Mouse (Mus musculus) embryonic facial prominence, embryonic 11.5 days (tissue): ENCODE results near the gene Gm34653. TPM values are rescaled to one million over a fixed set of nuclear protein-coding genes. Genes with fewer than 3 reads are reported as not detected.
A peak's percentile ranks its signal among the peaks of the same experiment; 100 is the strongest.
"Not testable (repeated sequence)": the region's sequence is repeated elsewhere in the genome, so short reads cannot be mapped to it uniquely, and the experiment has no call there.

Experiments
- ATAC-seq: fragments of 200-750 bp; cut with Nextera tagmentation; replicated peaks from 2 replicates; pipeline ENCODE4 v1.8.0; 2017; ENCODE audit warnings: low read depth; ENCODE audit not compliant: insufficient number of reproducible peaks, low FRiP score, low TSS enrichment
- DNase-seq: peaks from one replicate; pipeline ENCODE4 v3.0.0-alpha.2; 2015; ENCODE audit warnings: low spot score
- H3K27ac ChIP-seq: fragments of 300-500 bp; sonication (generic); replicated peaks from 2 replicates; pipeline ENCODE4 v1.5.1; 2014; ENCODE audit warnings: mild to moderate bottlenecking, low read depth, low read length, control low read depth
- H3K27me3 ChIP-seq: fragments of 300-500 bp; sonication (generic); 2 replicates; pipeline ENCODE4 v1.6.1; 2014; ENCODE audit warnings: mild to moderate bottlenecking, low read length, moderate library complexity, mixed read lengths; ENCODE audit not compliant: control insufficient read depth, insufficient read depth
- H3K36me3 ChIP-seq: fragments of 300-500 bp; sonication (generic); replicated peaks from 2 replicates; pipeline ENCODE4 v1.6.1; 2014; ENCODE audit warnings: low read depth, mild to moderate bottlenecking, low read length, moderate library complexity, mixed read lengths; ENCODE audit not compliant: control insufficient read depth, insufficient read depth
- H3K4me1 ChIP-seq: fragments of 300-500 bp; sonication (generic); 2 replicates; pipeline ENCODE4 v1.6.1; 2014; ENCODE audit warnings: low read length, mixed read lengths; ENCODE audit not compliant: control insufficient read depth, insufficient read depth
- H3K4me2 ChIP-seq: fragments of 300-500 bp; sonication (generic); 2 replicates; pipeline ENCODE4 v1.6.1; 2014; ENCODE audit warnings: low read depth, mild to moderate bottlenecking, control low read depth, low read length, moderate library complexity
- H3K4me3 ChIP-seq: fragments of 300-500 bp; sonication (generic); 2 replicates; pipeline ENCODE4 v1.5.1; 2014; ENCODE audit warnings: low read depth, low read length, control low read depth
- H3K9ac ChIP-seq: fragments of 300-500 bp; sonication (generic); replicated peaks from 2 replicates; pipeline ENCODE4 v1.6.1; 2014; ENCODE audit warnings: mild to moderate bottlenecking, control low read depth, low read length
- H3K9me3 ChIP-seq: fragments of 300-500 bp; sonication (generic); replicated peaks from 2 replicates; pipeline ENCODE4 v1.6.1; 2016; ENCODE audit warnings: mild to moderate bottlenecking, low read length, inconsistent platforms, mixed read lengths; ENCODE audit not compliant: control insufficient read depth
- WGBS: fragments of 180-500 bp; shearing (Covaris S2); extraction: QIAGEN DNeasy Blood & Tissue Kit; methylation state at CpG from one replicate; pipeline ENCODE4 v1.1.7; 2014; 5-methylcytosine and 5-hydroxymethylcytosine counted together
- polyA plus RNA-seq: library from polyadenylated mRNA; unstranded; fragments of >200 nt; fragmentation: Nextera tagmentation; extraction: Ambion mirVana; gene quantifications from 2 replicates; pipeline ENCODE4 v1.2.1, GENCODE M21; 2014

Gene Gm34653
- polyA plus RNA-seq, 1 experiment from 2014 or later: not detected

GRCm38 (mm10) chr2:34799357-34800256, 33.2 kb upstream of the Gm34653 start, which contains the start of gene Rabepk:
Rabepk (minus strand) TSS chr2:34799912.
- Histone ChIP-seq H3K27me3 (no peaks in the 10 kb centered on the region), H3K4me1 (no peaks in the 10 kb centered on the region), H3K9me3 (no peaks in the 10 kb centered on the region), H3K4me3 (peak within 1 kb of the TSS; percentile 66), H3K36me3 (no peaks in the 10 kb centered on the region), H3K27ac (peak within 1 kb of the TSS; percentile 20; the same call in 1 of the 2 replicates), H3K9ac (peak within 1 kb of the TSS; percentile 67), H3K4me2 (peak within 1 kb of the TSS; percentile 67)
- WGBS: 5% methylated on average over 44 of the region's 44 CpGs
- DNase-seq: peak; percentile 89
- peak; percentile 61 for ATAC-seq

- Histone ChIP-seq H3K4me1 (no peaks in the 10 kb centered on the region), H3K9ac (no peak overlapping the region), H3K36me3 (no peaks in the 10 kb centered on the region), H3K4me3 (no peak overlapping the region), H3K27me3 (no peaks in the 10 kb centered on the region), H3K4me2 (no peak overlapping the region), H3K9me3 (no peaks in the 10 kb centered on the region), H3K27ac (no peak overlapping the region)
- DNase-seq: no peak
- 82% methylated on average over 7 of the region's 7 CpGs for WGBS
- ATAC-seq: no peak
Observed at GRCm38 (mm10) chr2:34800371-34800770, 32.4 kb upstream of the Gm34653 start.

GRCm38 (mm10) chr2:34801516-34802482, 31.0 kb upstream of the Gm34653 start:
- Histone ChIP-seq H3K27me3 (no peaks in the 10 kb centered on the region), H3K4me2 (peak overlapping the region; percentile 30; the same call in 1 of the 2 replicates), H3K9me3 (no peaks in the 10 kb centered on the region), H3K4me3 (peak overlapping the region; percentile 58), H3K27ac (peak overlapping the region; percentile 65), H3K36me3 (no peaks in the 10 kb centered on the region), H3K4me1 (no peaks in the 10 kb centered on the region), H3K9ac (peak overlapping the region; percentile 76)
- DNase-seq: peak; percentile 100
- WGBS: 5% methylated on average over 39 of the region's 39 CpGs
- ATAC-seq: peak; percentile 95

GRCm38 (mm10) chr2:34802565-34803245, 30.1 kb upstream of the Gm34653 start:
- Histone ChIP-seq H3K4me2 (peak overlapping the region; percentile 53), H3K9ac (peak overlapping the region; percentile 76), H3K4me3 (peak overlapping the region; percentile 58), H3K27ac (peak overlapping the region; percentile 65)
- not testable (repeated sequence) for H3K4me1 ChIP-seq, H3K27me3 ChIP-seq, H3K36me3 ChIP-seq, H3K9me3 ChIP-seq
- ATAC-seq (peak; percentile 50), DNase-seq (peak; percentile 22)
- under 1% methylated on average over 21 of the region's 32 CpGs for WGBS

- peak overlapping the region; percentile 7; the same call in 1 of the 2 replicates for H3K4me2 ChIP-seq
- H3K4me3 ChIP-seq: 0 out of 2 replicates have a peak overlapping the region, but pooled peaks have one; percentile 10
- no peak overlapping the region for H3K9ac ChIP-seq
- H3K9me3 ChIP-seq: no peaks in the 10 kb centered on the region
- H3K36me3 ChIP-seq: no peaks in the 10 kb centered on the region
- no peaks in the 10 kb centered on the region for H3K27me3 ChIP-seq
- 74% methylated on average over 3 of the region's 3 CpGs for WGBS
- ATAC-seq (no peak), DNase-seq (no peak)
- no peak overlapping the region for H3K27ac ChIP-seq
- no peaks in the 10 kb centered on the region for H3K4me1 ChIP-seq
Observed at GRCm38 (mm10) chr2:34803746-34804145, 29.1 kb upstream of the Gm34653 start.

GRCm38 (mm10) chr2:34804172-34804571, 28.6 kb upstream of the Gm34653 start:
- H3K36me3 ChIP-seq: no peaks in the 10 kb centered on the region
- H3K4me1 ChIP-seq: no peaks in the 10 kb centered on the region

GRCm38 (mm10) chr2:34804815-34805214, 28.0 kb upstream of the Gm34653 start:
- no peak overlapping the region for H3K27ac ChIP-seq
- DNase-seq: no peak
- no peak for ATAC-seq
- H3K9me3 ChIP-seq: no peaks in the 10 kb centered on the region
- no peak overlapping the region for H3K4me3 ChIP-seq
- no peaks in the 10 kb centered on the region for H3K27me3 ChIP-seq
- H3K4me2 ChIP-seq: no peak overlapping the region
- H3K4me1 ChIP-seq: no peaks in the 10 kb centered on the region
- H3K36me3 ChIP-seq: no peaks in the 10 kb centered on the region
- 92% methylated on average over 1 of the region's 1 CpGs for WGBS
- no peak overlapping the region for H3K9ac ChIP-seq

More at GRCm38 (mm10) chr2:34804172-34804571, 28.6 kb upstream of the Gm34653 start:
- Histone ChIP-seq H3K27ac (no peak overlapping the region), H3K27me3 (no peaks in the 10 kb centered on the region), H3K9ac (no peak overlapping the region), H3K4me2 (no peak overlapping the region), H3K9me3 (no peaks in the 10 kb centered on the region), H3K4me3 (no peak overlapping the region)
- ATAC-seq (no peak), DNase-seq (no peak)
- 93% methylated on average over 2 of the region's 2 CpGs for WGBS
